Mouse (Mus musculus): ENCODE data around the gene Rgs1. TPM values are rescaled to one million over a fixed set of nuclear protein-coding genes. Genes with fewer than 3 reads are reported as not detected.
A peak's percentile ranks its signal among the peaks of the same experiment; 100 is the strongest.

The Rgs1 gene
- polyA plus RNA-seq, 1 experiment from 2014 or later = not detected

- H3K9me3 ChIP-seq (replicated peaks; ENCODE audit: control insufficient read depth, low read length) = no peaks in the 10 kb centered on the region
- no peak for DNase-seq (ENCODE audit: low spot score)
- H3K4me3 ChIP-seq (ENCODE audit: low read depth, low read length) = no peak overlapping the region
- no peak overlapping the region for H3K27ac ChIP-seq (ENCODE audit: low read depth, low read length)
- H3K27me3 ChIP-seq (replicated peaks; ENCODE audit: control insufficient read depth, insufficient read depth, low read length) = no peaks in the 10 kb centered on the region
- no peaks in the 10 kb centered on the region for H3K4me1 ChIP-seq (ENCODE audit: control insufficient read depth, insufficient read depth, low read length)
- WGBS = 76% methylated on average over 3 of the region's 3 CpGs
- no peak for ATAC-seq
- no peak overlapping the region for H3K4me2 ChIP-seq (ENCODE audit: low read length)
- H3K36me3 ChIP-seq (ENCODE audit: control insufficient read depth, insufficient read depth, low read length) = no peaks in the 10 kb centered on the region
- H3K9ac ChIP-seq (ENCODE audit: low read length) = no peak overlapping the region
These were observed 9.7 kb upstream of the Rgs1 start for GRCm38 (mm10) chr1:144258779-144259178.

- Histone ChIP-seq H3K36me3 (ENCODE audit: control insufficient read depth, insufficient read depth, low read length) (no peaks in the 10 kb centered on the region), H3K9ac (ENCODE audit: low read length) (no peak overlapping the region), H3K27ac (ENCODE audit: low read depth, low read length) (no peak overlapping the region), H3K4me1 (ENCODE audit: control insufficient read depth, insufficient read depth, low read length) (no peaks in the 10 kb centered on the region), H3K4me3 (ENCODE audit: low read depth, low read length) (no peak overlapping the region), H3K27me3 (replicated peaks; ENCODE audit: control insufficient read depth, insufficient read depth, low read length) (no peaks in the 10 kb centered on the region), H3K4me2 (ENCODE audit: low read length) (no peak overlapping the region), H3K9me3 (replicated peaks; ENCODE audit: control insufficient read depth, low read length) (no peaks in the 10 kb centered on the region)
- DNase-seq (ENCODE audit: low spot score) (no peak), ATAC-seq (no peak)
- 72% methylated on average over 2 of the region's 2 CpGs for WGBS
These were observed 7.7 kb upstream of the Rgs1 start for GRCm38 (mm10) chr1:144256556-144257331.

DNA sequence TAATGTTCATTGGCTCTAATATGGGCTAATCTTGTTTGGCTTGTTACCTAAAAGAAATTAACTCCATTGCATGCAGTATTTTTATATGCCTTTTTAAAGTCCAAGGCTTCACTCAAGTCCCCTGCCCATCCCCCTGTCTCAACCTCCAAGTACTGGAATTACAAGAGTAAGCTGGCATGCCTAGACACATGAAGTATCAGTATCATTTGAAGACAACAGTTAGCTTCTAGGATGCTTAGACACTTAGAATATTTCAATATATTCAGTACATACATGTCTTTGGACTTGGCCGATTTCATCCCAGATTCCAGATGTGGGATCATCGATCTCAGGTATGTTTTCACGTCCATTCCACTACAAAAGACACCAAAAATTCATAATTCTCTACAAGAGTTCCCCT lies 836 bp downstream of the Rgs1 start:
- ATAC-seq = no peak
- H3K27ac ChIP-seq (ENCODE audit: low read depth, low read length) = no peak overlapping the region
- DNase-seq (ENCODE audit: low spot score) = no peak
- no peaks in the 10 kb centered on the region for H3K36me3 ChIP-seq (ENCODE audit: control insufficient read depth, insufficient read depth, low read length)
- WGBS = 89% methylated on average over 3 of the region's 3 CpGs
- H3K27me3 ChIP-seq (replicated peaks; ENCODE audit: control insufficient read depth, insufficient read depth, low read length) = no peaks in the 10 kb centered on the region
- no peak overlapping the region for H3K9ac ChIP-seq (ENCODE audit: low read length)
- no peak overlapping the region for H3K4me2 ChIP-seq (ENCODE audit: low read length)
- H3K4me3 ChIP-seq (ENCODE audit: low read depth, low read length) = no peak overlapping the region
- no peaks in the 10 kb centered on the region for H3K9me3 ChIP-seq (replicated peaks; ENCODE audit: control insufficient read depth, low read length)
- H3K4me1 ChIP-seq (ENCODE audit: control insufficient read depth, insufficient read depth, low read length) = no peaks in the 10 kb centered on the region

- H3K4me2 ChIP-seq (ENCODE audit: low read length) = no peak overlapping the region
- no peak overlapping the region for H3K4me3 ChIP-seq (ENCODE audit: low read depth, low read length)
- no peaks in the 10 kb centered on the region for H3K36me3 ChIP-seq (ENCODE audit: control insufficient read depth, insufficient read depth, low read length)
- ATAC-seq (no peak), DNase-seq (ENCODE audit: low spot score) (no peak)
- H3K9ac ChIP-seq (ENCODE audit: low read length) = no peak overlapping the region
- H3K9me3 ChIP-seq (replicated peaks; ENCODE audit: control insufficient read depth, low read length) = no peaks in the 10 kb centered on the region
- 83% methylated on average over 1 of the region's 1 CpGs for WGBS
- no peaks in the 10 kb centered on the region for H3K4me1 ChIP-seq (ENCODE audit: control insufficient read depth, insufficient read depth, low read length)
- no peak overlapping the region for H3K27ac ChIP-seq (ENCODE audit: low read depth, low read length)
- no peaks in the 10 kb centered on the region for H3K27me3 ChIP-seq (replicated peaks; ENCODE audit: control insufficient read depth, insufficient read depth, low read length)
These were observed 1.7 kb downstream of the Rgs1 start for GRCm38 (mm10) chr1:144247382-144247781.

GRCm38 (mm10) chr1:144243511-144243910 lies 5.5 kb downstream of the Rgs1 start:
- Histone ChIP-seq H3K36me3 (ENCODE audit: control insufficient read depth, insufficient read depth, low read length) (no peaks in the 10 kb centered on the region), H3K4me3 (ENCODE audit: low read depth, low read length) (no peak overlapping the region), H3K9me3 (replicated peaks; ENCODE audit: control insufficient read depth, low read length) (no peaks in the 10 kb centered on the region), H3K9ac (ENCODE audit: low read length) (no peak overlapping the region), H3K4me2 (ENCODE audit: low read length) (no peak overlapping the region), H3K27ac (ENCODE audit: low read depth, low read length) (no peak overlapping the region), H3K27me3 (replicated peaks; ENCODE audit: control insufficient read depth, insufficient read depth, low read length) (no peaks in the 10 kb centered on the region), H3K4me1 (ENCODE audit: control insufficient read depth, insufficient read depth, low read length) (no peaks in the 10 kb centered on the region)
- ATAC-seq (no peak), DNase-seq (ENCODE audit: low spot score) (peak; percentile 27)
- WGBS = 79% methylated on average over 1 of the region's 1 CpGs

DNA sequence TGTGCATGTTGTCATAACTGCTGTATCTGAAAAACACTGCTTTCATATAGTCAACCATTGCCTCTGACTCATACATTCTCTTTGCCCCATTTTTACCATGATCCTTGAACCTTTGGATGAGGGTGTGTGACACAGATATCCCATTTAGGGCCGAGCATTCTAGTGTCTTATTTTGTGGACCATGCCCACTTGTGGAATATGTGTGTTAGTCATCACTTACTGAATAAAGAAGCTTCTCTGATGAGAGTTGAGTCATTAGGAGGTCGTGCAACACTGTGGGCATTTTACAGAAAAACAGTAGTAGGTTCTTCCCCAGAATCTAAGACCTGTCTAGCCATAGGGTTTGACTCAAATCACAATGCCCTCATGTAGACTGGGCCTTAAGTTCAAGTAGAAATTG lies 9.8 kb downstream of the Rgs1 start:
- no peak overlapping the region for H3K4me3 ChIP-seq (ENCODE audit: low read depth, low read length)
- no peaks in the 10 kb centered on the region for H3K27me3 ChIP-seq (replicated peaks; ENCODE audit: control insufficient read depth, insufficient read depth, low read length)
- no peak overlapping the region for H3K4me2 ChIP-seq (ENCODE audit: low read length)
- no peaks in the 10 kb centered on the region for H3K36me3 ChIP-seq (ENCODE audit: control insufficient read depth, insufficient read depth, low read length)
- DNase-seq (ENCODE audit: low spot score) (no peak), ATAC-seq (no peak)
- H3K9me3 ChIP-seq (replicated peaks; ENCODE audit: control insufficient read depth, low read length) = no peaks in the 10 kb centered on the region
- H3K4me1 ChIP-seq (ENCODE audit: control insufficient read depth, insufficient read depth, low read length) = no peaks in the 10 kb centered on the region
- H3K27ac ChIP-seq (ENCODE audit: low read depth, low read length) = no peak overlapping the region
- WGBS = 88% methylated on average over 2 of the region's 2 CpGs
- H3K9ac ChIP-seq (ENCODE audit: low read length) = no peak overlapping the region

DNA sequence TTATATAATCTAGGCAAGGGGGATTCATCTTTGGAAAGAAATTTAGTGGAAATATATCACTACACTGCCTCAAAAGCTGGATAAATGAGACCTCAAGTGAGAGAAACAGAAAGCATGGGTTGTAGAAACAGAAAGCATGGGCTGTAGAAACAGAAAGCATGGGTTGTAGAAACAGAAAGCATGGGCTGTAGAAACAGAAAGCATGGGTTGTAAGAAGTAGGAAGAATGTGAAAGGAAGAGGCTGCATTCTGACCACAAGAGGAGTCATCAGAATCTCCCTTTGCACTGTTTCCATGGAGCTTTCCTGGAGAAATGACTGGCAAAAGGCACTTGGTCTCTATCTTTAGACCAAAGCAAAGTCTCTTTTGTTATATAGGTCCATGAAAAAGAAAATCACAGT lies 33.8 kb downstream of the Rgs1 start:
- Histone ChIP-seq H3K27me3 (replicated peaks; ENCODE audit: control insufficient read depth, insufficient read depth, low read length) (no peaks in the 10 kb centered on the region), H3K27ac (ENCODE audit: low read depth, low read length) (no peak overlapping the region), H3K4me2 (ENCODE audit: low read length) (no peak overlapping the region), H3K36me3 (ENCODE audit: control insufficient read depth, insufficient read depth, low read length) (no peaks in the 10 kb centered on the region), H3K9me3 (replicated peaks; ENCODE audit: control insufficient read depth, low read length) (no peaks in the 10 kb centered on the region), H3K9ac (ENCODE audit: low read length) (no peak overlapping the region), H3K4me3 (ENCODE audit: low read depth, low read length) (no peak overlapping the region), H3K4me1 (ENCODE audit: control insufficient read depth, insufficient read depth, low read length) (no peaks in the 10 kb centered on the region)
- no peak for DNase-seq (ENCODE audit: low spot score)
- ATAC-seq = no peak

- Histone ChIP-seq H3K36me3 (ENCODE audit: control insufficient read depth, insufficient read depth, low read length) (no peaks in the 10 kb centered on the region), H3K4me2 (ENCODE audit: low read length) (no peak overlapping the region), H3K27ac (ENCODE audit: low read depth, low read length) (no peak overlapping the region), H3K27me3 (replicated peaks; ENCODE audit: control insufficient read depth, insufficient read depth, low read length) (no peaks in the 10 kb centered on the region), H3K4me3 (ENCODE audit: low read depth, low read length) (no peak overlapping the region), H3K9ac (ENCODE audit: low read length) (no peak overlapping the region), H3K4me1 (ENCODE audit: control insufficient read depth, insufficient read depth, low read length) (no peaks in the 10 kb centered on the region), H3K9me3 (replicated peaks; ENCODE audit: control insufficient read depth, low read length) (no peaks in the 10 kb centered on the region)
- ATAC-seq = no peak
- 77% methylated on average over 3 of the region's 3 CpGs for WGBS
- no peak for DNase-seq (ENCODE audit: low spot score)
These were observed 38.1 kb downstream of the Rgs1 start for GRCm38 (mm10) chr1:144210912-144211311.

DNA sequence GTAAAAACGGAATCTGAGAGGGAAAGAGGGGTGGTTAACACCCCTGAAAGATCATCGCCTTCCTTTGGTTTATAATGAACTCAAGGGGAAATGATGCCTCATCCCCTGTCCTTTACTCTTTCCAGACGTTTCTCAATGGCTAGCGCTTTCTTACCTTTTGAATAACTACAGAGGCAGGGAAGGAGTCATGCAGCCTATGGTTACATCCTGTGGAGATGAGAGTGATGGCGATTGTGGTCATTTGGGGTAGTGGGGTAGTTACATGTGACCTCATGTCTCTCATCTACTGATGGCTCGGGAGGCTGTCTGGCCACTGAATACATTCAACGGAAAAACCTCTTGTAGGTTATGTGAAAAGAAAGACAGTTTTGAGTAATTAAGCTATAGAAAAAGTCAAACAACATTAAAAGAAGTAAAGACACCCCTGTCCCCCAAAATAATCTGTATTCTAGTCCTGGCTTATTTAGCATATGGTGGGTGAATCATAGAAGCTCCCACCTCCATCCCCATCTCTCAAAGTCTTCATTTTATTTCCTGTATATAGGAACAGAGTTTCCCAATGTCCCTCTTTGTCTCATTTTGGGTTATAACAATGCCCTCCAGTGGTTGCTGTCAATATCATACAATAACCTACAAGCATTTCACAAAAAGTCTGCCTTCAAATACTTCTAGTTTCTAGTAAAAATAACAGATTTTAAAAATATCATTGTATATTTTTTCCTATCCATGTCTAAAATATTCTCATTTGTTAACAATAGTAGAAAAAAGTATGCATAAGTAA lies 42.6 kb downstream of the Rgs1 start:
- Histone ChIP-seq H3K27ac (ENCODE audit: low read depth, low read length) (no peak overlapping the region), H3K4me3 (ENCODE audit: low read depth, low read length) (no peak overlapping the region), H3K4me2 (ENCODE audit: low read length) (no peak overlapping the region), H3K9me3 (replicated peaks; ENCODE audit: control insufficient read depth, low read length) (no peaks in the 10 kb centered on the region), H3K4me1 (ENCODE audit: control insufficient read depth, insufficient read depth, low read length) (no peaks in the 10 kb centered on the region), H3K27me3 (replicated peaks; ENCODE audit: control insufficient read depth, insufficient read depth, low read length) (no peaks in the 10 kb centered on the region), H3K36me3 (ENCODE audit: control insufficient read depth, insufficient read depth, low read length) (no peaks in the 10 kb centered on the region), H3K9ac (ENCODE audit: low read length) (no peak overlapping the region)
- ATAC-seq = no peak
- WGBS = 72% methylated on average over 7 of the region's 7 CpGs
- DNase-seq (ENCODE audit: low spot score) = no peak
